Mouse (Mus musculus): ENCODE measurements around the gene Cnst. TPM values are rescaled to one million over a fixed set of nuclear protein-coding genes. Genes with fewer than 3 reads are reported as not detected.
A peak's percentile ranks its signal among the peaks of the same experiment; 100 is the strongest.

Gene Cnst
- total RNA-seq, 1 experiment from 2014 or later, result 17.9 TPM

DNA sequence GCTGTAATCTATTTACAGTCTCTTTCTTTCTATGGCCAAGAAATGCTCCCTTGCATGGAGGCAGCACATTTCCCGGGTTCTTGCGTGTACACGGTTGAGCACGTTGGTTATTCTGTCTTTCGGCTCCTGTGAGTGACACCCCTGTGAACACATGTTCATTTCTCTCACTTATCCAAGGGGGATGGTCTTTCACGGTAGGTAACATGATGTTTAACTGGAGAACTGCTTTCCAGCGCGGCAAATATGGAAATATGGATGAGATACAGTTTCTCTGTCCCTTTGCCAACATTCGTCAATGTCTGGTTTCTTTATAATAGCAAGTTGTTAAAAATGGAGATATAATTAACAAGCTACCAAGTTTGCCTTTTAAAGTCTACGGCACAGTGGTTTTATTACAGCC lies 35.3 kb downstream of the Cnst start:
- no peak for ATAC-seq (replicated peaks in 1 of 2; ENCODE audit: insufficient read depth in 1 of 2, low FRiP score in 2 of 2, low TSS enrichment in 1 of 2, low read depth in 1 of 2, poor library complexity in 2 of 2, severe bottlenecking in 2 of 2)

DNA sequence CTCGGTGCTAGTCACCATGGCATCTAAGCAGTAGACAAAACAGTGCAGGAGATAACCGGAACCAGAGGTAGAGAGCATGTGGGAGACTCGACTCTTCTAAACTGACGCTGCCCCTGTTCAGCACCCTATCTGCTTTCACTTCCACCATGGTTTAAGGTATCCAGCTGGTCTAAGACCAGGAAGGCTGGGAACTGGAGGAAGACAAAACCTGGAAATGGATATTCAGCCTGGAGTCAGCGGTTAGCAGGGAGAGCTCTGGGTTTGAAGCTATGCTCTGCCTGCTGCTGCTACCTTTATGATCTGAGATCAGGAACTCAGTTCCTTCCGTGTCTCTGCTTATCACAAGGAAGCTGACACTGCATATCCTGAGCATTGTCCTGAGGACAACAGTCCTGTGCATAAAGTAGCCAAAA lies 35.9 kb downstream of the Cnst start:
- no peak for ATAC-seq (replicated peaks in 1 of 2; ENCODE audit: insufficient read depth in 1 of 2, low FRiP score in 2 of 2, low TSS enrichment in 1 of 2, low read depth in 1 of 2, poor library complexity in 2 of 2, severe bottlenecking in 2 of 2)

- no peak for ATAC-seq (replicated peaks in 1 of 2; ENCODE audit: insufficient read depth in 1 of 2, low FRiP score in 2 of 2, low TSS enrichment in 1 of 2, low read depth in 1 of 2, poor library complexity in 2 of 2, severe bottlenecking in 2 of 2)
Observed at GRCm38 (mm10) chr1:179583090-179583489, 36.9 kb downstream of the Cnst start.

GRCm38 (mm10) chr1:179584220-179584619 lies 38.0 kb downstream of the Cnst start:
- no peak for ATAC-seq (replicated peaks in 1 of 2; ENCODE audit: insufficient read depth in 1 of 2, low FRiP score in 2 of 2, low TSS enrichment in 1 of 2, low read depth in 1 of 2, poor library complexity in 2 of 2, severe bottlenecking in 2 of 2)

GRCm38 (mm10) chr1:179585646-179586045 lies 39.5 kb downstream of the Cnst start:
- ATAC-seq (replicated peaks in 1 of 2; ENCODE audit: insufficient read depth in 1 of 2, low FRiP score in 2 of 2, low TSS enrichment in 1 of 2, low read depth in 1 of 2, poor library complexity in 2 of 2, severe bottlenecking in 2 of 2), result no peak

GRCm38 (mm10) chr1:179586430-179587095 lies 40.4 kb downstream of the Cnst start:
- peak in 1 of 2 experiments; percentile 40; a peak in 1 of 4 replicates for ATAC-seq (replicated peaks in 1 of 2; ENCODE audit: insufficient read depth in 1 of 2, low FRiP score in 2 of 2, low TSS enrichment in 1 of 2, low read depth in 1 of 2, poor library complexity in 2 of 2, severe bottlenecking in 2 of 2)

DNA sequence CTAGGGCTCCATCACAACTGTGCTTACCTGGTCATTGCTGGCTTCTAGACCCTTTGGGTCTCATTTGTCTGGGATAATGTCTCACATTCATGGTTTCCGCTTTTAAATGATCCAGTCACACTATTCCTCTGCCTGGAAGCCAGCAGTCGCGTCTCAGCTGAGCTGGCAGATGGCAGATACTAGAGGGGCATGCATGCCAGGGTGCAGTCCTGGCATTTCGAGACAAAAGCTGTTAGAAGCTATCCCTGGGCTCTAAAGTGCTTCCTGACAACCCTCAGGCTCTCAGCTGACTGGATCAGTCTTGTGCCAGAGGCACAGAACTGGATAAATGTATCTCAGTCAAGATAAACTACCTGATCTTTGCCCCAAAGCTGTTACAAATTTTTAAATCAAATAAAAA lies 42.1 kb downstream of the Cnst start:
- ATAC-seq (replicated peaks in 1 of 2; ENCODE audit: insufficient read depth in 1 of 2, low FRiP score in 2 of 2, low TSS enrichment in 1 of 2, low read depth in 1 of 2, poor library complexity in 2 of 2, severe bottlenecking in 2 of 2), result no peak

DNA sequence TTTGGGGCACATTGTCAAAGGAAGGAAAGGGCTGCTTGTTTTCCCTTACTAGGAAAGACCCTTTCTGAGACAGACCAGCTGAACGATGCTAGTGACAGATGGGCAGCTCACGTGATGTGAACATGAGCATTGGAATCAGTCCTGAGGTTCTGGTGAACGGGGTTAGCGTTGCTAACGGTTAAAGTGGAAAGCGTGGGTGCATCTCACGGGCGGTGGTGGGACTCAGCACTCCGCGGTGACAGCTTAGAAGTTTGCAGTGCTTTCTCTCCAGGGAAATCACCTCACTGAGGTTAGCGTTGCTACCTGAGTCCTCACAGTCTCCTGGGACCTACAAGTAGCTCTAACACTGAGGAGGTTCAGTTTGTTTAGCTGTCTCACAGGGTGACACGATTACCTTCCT lies 45.5 kb downstream of the Cnst start:
- no peak for ATAC-seq (replicated peaks in 1 of 2; ENCODE audit: insufficient read depth in 1 of 2, low FRiP score in 2 of 2, low TSS enrichment in 1 of 2, low read depth in 1 of 2, poor library complexity in 2 of 2, severe bottlenecking in 2 of 2)

DNA sequence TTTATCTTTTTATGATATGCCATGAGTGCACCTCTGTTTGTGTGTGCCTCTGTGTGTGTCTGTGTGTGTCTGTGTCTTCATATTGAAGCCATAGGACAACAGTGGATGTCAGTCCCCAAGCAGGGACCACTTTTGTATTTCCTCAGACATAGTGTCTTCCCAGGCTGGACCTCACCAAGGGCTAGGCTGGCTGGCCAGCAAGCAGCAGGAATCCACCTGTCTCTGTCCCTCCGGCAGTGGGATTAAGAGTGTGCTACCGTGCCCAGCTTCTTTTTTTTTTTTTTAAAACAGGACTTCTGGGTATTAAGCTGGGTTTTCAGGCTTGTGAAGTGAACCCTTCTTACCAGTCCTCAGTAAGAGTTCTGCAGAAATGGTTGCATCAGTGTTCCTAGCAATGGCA lies 46.0 kb downstream of the Cnst start:
- no peak for ATAC-seq (replicated peaks in 1 of 2; ENCODE audit: insufficient read depth in 1 of 2, low FRiP score in 2 of 2, low TSS enrichment in 1 of 2, low read depth in 1 of 2, poor library complexity in 2 of 2, severe bottlenecking in 2 of 2)

DNA sequence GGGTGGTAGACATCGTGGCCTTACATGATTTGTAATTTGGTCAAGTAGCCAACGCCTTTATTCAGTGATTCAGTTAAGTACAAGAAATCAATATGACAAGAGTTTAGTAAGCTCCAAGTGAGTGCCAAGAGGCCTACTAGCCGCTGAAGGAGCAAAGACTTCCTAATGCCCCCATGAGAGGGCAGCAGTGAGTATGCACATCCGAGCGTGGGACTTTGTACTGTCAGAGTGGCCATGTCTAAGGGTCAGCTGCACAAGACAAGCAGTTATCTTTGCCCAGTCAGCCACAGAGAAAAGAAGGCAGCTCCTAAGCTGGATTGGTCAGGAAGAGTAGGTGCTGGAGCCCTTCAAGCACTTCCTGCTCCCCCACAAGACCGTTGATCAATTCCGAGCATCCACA lies 46.8 kb downstream of the Cnst start:
- no peak for ATAC-seq (replicated peaks in 1 of 2; ENCODE audit: insufficient read depth in 1 of 2, low FRiP score in 2 of 2, low TSS enrichment in 1 of 2, low read depth in 1 of 2, poor library complexity in 2 of 2, severe bottlenecking in 2 of 2)

GRCm38 (mm10) chr1:179598386-179598785 lies 52.2 kb downstream of the Cnst start:
- no peak for ATAC-seq (replicated peaks in 1 of 2; ENCODE audit: insufficient read depth in 1 of 2, low FRiP score in 2 of 2, low TSS enrichment in 1 of 2, low read depth in 1 of 2, poor library complexity in 2 of 2, severe bottlenecking in 2 of 2)

- ATAC-seq (replicated peaks in 1 of 2; ENCODE audit: insufficient read depth in 1 of 2, low FRiP score in 2 of 2, low TSS enrichment in 1 of 2, low read depth in 1 of 2, poor library complexity in 2 of 2, severe bottlenecking in 2 of 2), result no peak
Observed at GRCm38 (mm10) chr1:179604526-179604925, 58.4 kb downstream of the Cnst start.

- no peak for ATAC-seq (replicated peaks in 1 of 2; ENCODE audit: insufficient read depth in 1 of 2, low FRiP score in 2 of 2, low TSS enrichment in 1 of 2, low read depth in 1 of 2, poor library complexity in 2 of 2, severe bottlenecking in 2 of 2)
Observed at GRCm38 (mm10) chr1:179606004-179606723, 60.0 kb downstream of the Cnst start.

GRCm38 (mm10) chr1:179608521-179608920 lies 62.4 kb downstream of the Cnst start:
- ATAC-seq (replicated peaks in 1 of 2; ENCODE audit: insufficient read depth in 1 of 2, low FRiP score in 2 of 2, low TSS enrichment in 1 of 2, low read depth in 1 of 2, poor library complexity in 2 of 2, severe bottlenecking in 2 of 2), result no peak

DNA sequence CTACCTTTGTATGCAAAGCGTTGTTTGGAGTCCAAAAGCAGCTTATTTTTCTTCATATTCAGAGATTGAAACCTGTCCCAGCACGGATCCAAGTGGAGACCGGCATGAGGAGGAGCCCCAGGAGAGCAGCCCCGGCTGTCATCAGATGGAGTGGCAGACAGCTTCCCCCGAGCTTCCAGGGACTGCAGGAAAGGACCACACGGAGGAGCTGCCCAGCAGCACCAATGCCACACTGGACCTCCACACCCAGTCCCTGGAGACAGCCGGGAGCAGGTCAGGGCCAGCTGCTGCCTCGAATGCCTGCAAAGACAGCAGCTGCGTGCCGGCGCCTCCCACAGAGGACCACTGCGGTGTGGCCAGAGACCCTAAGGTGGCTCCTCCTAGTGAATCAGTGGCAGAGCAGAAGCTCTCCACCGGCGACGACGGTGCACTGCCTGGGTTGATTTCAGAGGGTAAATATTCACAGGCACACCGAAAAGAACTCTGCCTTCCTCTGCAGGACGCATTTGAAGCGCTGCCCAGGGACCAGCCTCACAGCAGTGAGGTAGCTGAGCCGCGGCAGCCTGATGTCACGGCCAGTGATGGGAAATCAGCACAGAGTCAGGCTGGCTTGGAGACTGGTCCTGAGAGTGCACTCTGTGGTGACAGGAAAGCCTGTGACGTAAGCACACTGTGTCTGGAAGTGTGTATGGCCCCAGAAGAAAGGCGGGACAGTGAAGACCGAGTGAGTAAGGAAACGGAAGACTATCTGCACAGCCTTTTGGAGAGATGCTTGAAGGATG lies 63.7 kb downstream of the Cnst start:
- no peak for ATAC-seq (replicated peaks in 1 of 2; ENCODE audit: insufficient read depth in 1 of 2, low FRiP score in 2 of 2, low TSS enrichment in 1 of 2, low read depth in 1 of 2, poor library complexity in 2 of 2, severe bottlenecking in 2 of 2)

DNA sequence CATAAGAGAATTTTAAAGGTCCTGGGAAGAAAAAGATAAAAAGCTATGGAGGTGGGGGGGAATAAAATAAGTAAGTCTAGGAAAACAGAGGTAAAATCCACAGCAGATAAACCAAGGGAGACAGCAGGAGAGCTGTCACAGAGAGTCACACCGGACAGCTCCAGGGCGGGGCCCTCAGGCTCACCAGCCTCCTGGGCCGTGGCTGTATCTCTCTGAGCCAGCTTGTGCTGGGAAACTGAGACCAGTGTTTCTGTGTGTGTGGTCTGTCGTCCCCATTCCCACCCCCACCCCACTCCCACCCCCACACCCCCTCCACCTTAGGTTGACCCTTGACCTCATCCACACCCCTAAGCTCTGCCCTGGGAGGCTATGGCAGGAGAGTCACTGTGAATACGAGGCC lies 65.0 kb downstream of the Cnst start:
- ATAC-seq (replicated peaks in 1 of 2; ENCODE audit: insufficient read depth in 1 of 2, low FRiP score in 2 of 2, low TSS enrichment in 1 of 2, low read depth in 1 of 2, poor library complexity in 2 of 2, severe bottlenecking in 2 of 2), result no peak

DNA sequence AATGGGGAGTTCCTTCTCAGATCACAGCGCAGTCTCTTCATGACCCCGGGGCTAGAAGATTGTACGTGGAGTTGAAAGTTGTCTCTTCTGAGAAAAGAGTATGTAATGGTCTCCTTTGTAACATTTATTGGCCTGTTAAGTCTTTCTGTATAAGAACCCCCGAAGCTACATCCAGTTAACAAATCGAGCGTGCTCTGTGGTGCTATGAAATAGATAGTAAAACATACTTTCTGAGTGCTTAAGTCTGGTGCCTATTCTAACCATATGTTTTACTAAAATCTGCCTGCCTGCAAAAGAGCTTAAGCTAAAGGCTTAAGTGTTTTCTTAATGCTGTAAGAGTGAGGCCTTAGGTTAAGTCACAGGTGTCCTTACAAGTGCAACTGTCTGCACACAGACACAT lies 66.2 kb downstream of the Cnst start:
- ATAC-seq (replicated peaks in 1 of 2; ENCODE audit: insufficient read depth in 1 of 2, low FRiP score in 2 of 2, low TSS enrichment in 1 of 2, low read depth in 1 of 2, poor library complexity in 2 of 2, severe bottlenecking in 2 of 2), result no peak

DNA sequence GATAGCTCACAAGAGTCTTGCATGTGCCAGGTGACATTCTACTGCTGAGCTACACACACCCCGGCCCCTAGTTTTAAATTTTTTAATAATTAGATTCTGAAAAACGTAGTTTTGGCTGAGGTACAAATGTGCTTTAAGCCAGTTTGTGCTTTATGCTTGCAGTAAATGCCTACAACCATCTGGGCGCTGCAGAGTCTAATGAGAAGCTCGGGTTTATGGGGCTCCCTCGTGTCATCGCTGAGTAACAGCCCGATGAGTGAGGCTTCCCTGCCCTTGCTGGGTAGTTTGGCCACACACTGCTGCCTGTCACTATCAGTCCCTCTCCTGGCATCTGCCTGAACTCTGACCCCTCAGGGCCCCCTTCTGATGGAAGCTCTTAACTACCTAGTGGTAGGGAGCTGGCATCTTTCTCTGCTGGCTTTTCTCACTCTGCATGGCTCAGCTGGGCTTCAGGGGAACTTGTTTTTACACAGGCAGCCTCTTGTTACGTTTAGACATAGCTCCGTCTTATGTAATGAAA lies 66.9 kb downstream of the Cnst start:
- no peak for ATAC-seq (replicated peaks in 1 of 2; ENCODE audit: insufficient read depth in 1 of 2, low FRiP score in 2 of 2, low TSS enrichment in 1 of 2, low read depth in 1 of 2, poor library complexity in 2 of 2, severe bottlenecking in 2 of 2)
